Mouse (Mus musculus) CH12.LX (cell line): Measurements from ENCODE around the gene Tbx21. TPM values are rescaled to one million over a fixed set of nuclear protein-coding genes. Genes with fewer than 3 reads are reported as not detected.

ENCODE experiments used
- DNase-seq: peaks from one replicate; pipeline ENCODE4 v3.0.0-alpha.2; 2013; ENCODE audit errors: extremely low read depth
- H3K27ac ChIP-seq: 2 replicates; pipeline ENCODE4 v1.5.1; 2012; ENCODE audit warnings: low read depth, mild to moderate bottlenecking, control low read depth, moderate library complexity; ENCODE audit not compliant: insufficient read depth
- H3K27me3 ChIP-seq: replicated peaks from 2 replicates; pipeline ENCODE3; 2012; ENCODE audit warnings: inconsistent platforms
- H3K36me3 ChIP-seq, 2 experiments: replicated peaks in 1 of 2; 2 replicates each; pipeline versions ENCODE3 to v1.6.1; 2012; ENCODE audit warnings: inconsistent platforms in 1 of 2, low read length in 1 of 2, mild to moderate bottlenecking in 1 of 2, mixed read lengths in 1 of 2, moderate library complexity in 1 of 2; ENCODE audit not compliant: control insufficient read depth in 1 of 2, insufficient read depth in 1 of 2
- H3K4me1 ChIP-seq, 2 experiments: 2 replicates each; pipeline ENCODE4 v1.6.1; 2012; ENCODE audit warnings: inconsistent platforms in 1 of 2, moderate library complexity in 1 of 2; ENCODE audit not compliant: insufficient read depth in 2 of 2, control insufficient read depth in 1 of 2
- H3K4me2 ChIP-seq: 2 replicates; pipeline ENCODE4 v1.6.1; 2012; ENCODE audit warnings: low read depth, mild to moderate bottlenecking, control low read depth; ENCODE audit not compliant: poor library complexity, insufficient read depth, severe bottlenecking
- H3K4me3 ChIP-seq, 3 experiments: fragments of 150-350 bp in 1 of 3; sonication (generic) in 1 of 3; replicated peaks in 1 of 3; 2 replicates each; pipeline versions ENCODE3 to v1.5.1; 2011 to 2012; ENCODE audit warnings: low read depth in 2 of 3, low read length in 2 of 3, mild to moderate bottlenecking in 2 of 3, moderate library complexity in 2 of 3, control low read depth in 1 of 3, improper control_type of control experiment in 1 of 3, inconsistent platforms in 1 of 3, mixed read lengths in 1 of 3; ENCODE audit not compliant: poor library complexity in 1 of 3
- H3K79me2 ChIP-seq: replicated peaks from 2 replicates; pipeline ENCODE4 v1.6.1; 2012; ENCODE audit warnings: mild to moderate bottlenecking, moderate library complexity; ENCODE audit not compliant: control insufficient read depth, poor library complexity, insufficient read depth, severe bottlenecking; ENCODE audit errors: extremely low read depth
- H3K9ac ChIP-seq: 2 replicates; pipeline ENCODE4 v1.6.1; 2012; ENCODE audit warnings: low read depth, mild to moderate bottlenecking, control low read depth, moderate library complexity; ENCODE audit not compliant: insufficient read depth
- H3K9me3 ChIP-seq: replicated peaks from 2 replicates; pipeline ENCODE3; 2012; ENCODE audit warnings: low read length, inconsistent platforms, mixed read lengths
- BHLHE40 ChIP-seq: IDR thresholded peaks from 2 replicates; pipeline ENCODE4 v1.6.1; 2011; ENCODE audit warnings: mild to moderate bottlenecking, low read depth, low read length, improper control_type of control experiment
- CHD1 ChIP-seq: IDR thresholded peaks from 2 replicates; pipeline ENCODE4 v1.6.1; 2012; ENCODE audit warnings: low read depth, low read length, improper control_type of control experiment, inconsistent platforms
- CHD2 ChIP-seq: IDR thresholded peaks from 2 replicates; pipeline ENCODE4 v1.6.1; 2011; ENCODE audit warnings: low read length, improper control_type of control experiment
- EP300 ChIP-seq: IDR thresholded peaks from 2 replicates; pipeline ENCODE4 v1.6.1; 2011; ENCODE audit warnings: low read length, improper control_type of control experiment
- ETS1 ChIP-seq: conservative IDR thresholded peaks from 2 replicates; pipeline ENCODE4 v1.6.1; 2012; ENCODE audit warnings: low read depth, mild to moderate bottlenecking, inconsistent platforms, low read length, improper control_type of control experiment, moderate library complexity
- GABPA ChIP-seq: IDR thresholded peaks from 2 replicates; pipeline ENCODE4 v1.6.1; 2012; ENCODE audit warnings: low read depth, low read length, improper control_type of control experiment, inconsistent platforms; ENCODE audit not compliant: insufficient replicate concordance
- HCFC1 ChIP-seq: IDR thresholded peaks from 2 replicates; pipeline ENCODE4 v1.6.1; 2012; ENCODE audit warnings: low read depth, mild to moderate bottlenecking, inconsistent platforms, low read length, improper control_type of control experiment
- IRF4 ChIP-seq: IDR thresholded peaks from 2 replicates; pipeline ENCODE4 v1.6.1; 2014; ENCODE audit warnings: low read depth, mild to moderate bottlenecking, inconsistent platforms, low read length, improper control_type of control experiment
- JUN ChIP-seq: IDR thresholded peaks from 2 replicates; pipeline ENCODE4 v1.6.1; 2011; ENCODE audit warnings: low read depth, mild to moderate bottlenecking, low read length, improper control_type of control experiment, moderate library complexity; ENCODE audit not compliant: insufficient read depth
- JUND ChIP-seq: conservative IDR thresholded peaks from 2 replicates; pipeline ENCODE4 v1.6.1; 2011; ENCODE audit warnings: low read depth, low read length, improper control_type of control experiment
- KAT2A ChIP-seq: IDR thresholded peaks from 2 replicates; pipeline ENCODE4 v1.6.1; 2012; ENCODE audit warnings: low read length, improper control_type of control experiment, inconsistent platforms; ENCODE audit not compliant: insufficient replicate concordance
- MAFK ChIP-seq: IDR thresholded peaks from 2 replicates; pipeline ENCODE4 v1.6.1; 2011; ENCODE audit warnings: low read length, improper control_type of control experiment; ENCODE audit not compliant: insufficient replicate concordance
- MAX ChIP-seq: IDR thresholded peaks from 2 replicates; pipeline ENCODE4 v1.6.1; 2011; ENCODE audit warnings: low read length, improper control_type of control experiment
- MAZ ChIP-seq: IDR thresholded peaks from 2 replicates; pipeline ENCODE4 v1.6.1; 2012; ENCODE audit warnings: low read depth, mild to moderate bottlenecking, inconsistent platforms, low read length, improper control_type of control experiment, moderate library complexity
- MEF2A ChIP-seq: IDR thresholded peaks from 2 replicates; pipeline ENCODE4 v1.6.1; 2014; ENCODE audit warnings: low read depth, mild to moderate bottlenecking, inconsistent platforms, low read length, improper control_type of control experiment, borderline replicate concordance
- NRF1 ChIP-seq: IDR thresholded peaks from 2 replicates; pipeline ENCODE4 v1.6.1; 2014; ENCODE audit warnings: low read depth, mild to moderate bottlenecking, inconsistent platforms, low read length, improper control_type of control experiment, moderate library complexity
- POLR2A ChIP-seq: IDR thresholded peaks from 2 replicates; pipeline ENCODE4 v1.6.1; 2011; ENCODE audit warnings: low read depth, mild to moderate bottlenecking, improper control_type of control experiment, low read length
- RCOR1 ChIP-seq: conservative IDR thresholded peaks from 2 replicates; pipeline ENCODE4 v1.6.1; 2012; ENCODE audit warnings: low read depth, mild to moderate bottlenecking, inconsistent platforms, low read length, improper control_type of control experiment
- SMC3 ChIP-seq: IDR thresholded peaks from 2 replicates; pipeline ENCODE4 v1.6.1; 2011; ENCODE audit warnings: low read depth, low read length, improper control_type of control experiment
- TBP ChIP-seq: conservative IDR thresholded peaks from 2 replicates; pipeline ENCODE4 v1.6.1; 2011; ENCODE audit warnings: low read depth, low read length, improper control_type of control experiment
- TCF12 ChIP-seq: IDR thresholded peaks from 2 replicates; pipeline ENCODE4 v1.6.1; 2014; ENCODE audit warnings: low read depth, mild to moderate bottlenecking, inconsistent platforms, low read length, improper control_type of control experiment
- UBTF ChIP-seq: IDR thresholded peaks from 2 replicates; pipeline ENCODE4 v1.6.1; 2012; ENCODE audit warnings: low read depth, mild to moderate bottlenecking, inconsistent platforms, low read length, improper control_type of control experiment, moderate library complexity
- ZMIZ1 ChIP-seq: IDR thresholded peaks from 2 replicates; pipeline ENCODE4 v1.6.1; 2012; ENCODE audit warnings: low read depth, mild to moderate bottlenecking, inconsistent platforms, low read length, improper control_type of control experiment
- dilution Hi-C: fragments of 300-500 bp; cut with MboI; formaldehyde crosslinking; loops from 2 replicates; pipeline ENCODE4 v1.14.3; 2020; ENCODE audit warnings: low sequenced_read_pairs; ENCODE audit not compliant: extremely low pct_unique_long_range_greater_than_20kb, extremely low pct_ligation_motif_present
- in situ Hi-C: fragments of 300-500 bp; cut with MboI; formaldehyde crosslinking; loops from 3 replicates; pipeline ENCODE4 v1.14.3; 2019; ENCODE audit warnings: low sequenced_read_pairs, low pct_ligation_motif_present, low pct_unique_long_range_greater_than_20kb, mixed read lengths
- polyA plus RNA-seq: library from polyadenylated mRNA; unstranded; fragments of >175 nt; gene quantifications from 2 replicates; pipeline ENCODE4 v1.2.1, GENCODE M21; 2012; ENCODE audit warnings: low read depth; ENCODE audit not compliant: insufficient read length
- total RNA-seq, 2 experiments: library from RNA; depleted of rRNA; stranded (reverse); fragments of 300-350 nt in 1 of 2; fragments of >200 nt in 1 of 2; gene quantifications; 2 replicates each; pipeline ENCODE4 v1.2.3; 2012 to 2014

The Tbx21 gene
- total and polyA plus RNA-seq, 3 experiments, result 0.08 to 0.09 TPM; not detected in 1

GRCm38 (mm10) chr11:97128956-97129355 lies 13.8 kb upstream of the Tbx21 start:
- TF ChIP-seq SMC3 (0 out of 2 replicates have a peak, but pooled peaks have one; percentile 1), JUND (peak; percentile 84), NRF1 (no peak), KAT2A (0 out of 2 replicates have a peak, but pooled peaks have one; percentile 55), POLR2A (peak; percentile 25; the same call in 1 of the 2 replicates), EP300 (peak; percentile 93), MAX (no peak), ZMIZ1 (no peak), ETS1 (peak; percentile 52; the same call in 1 of the 2 replicates), JUN (peak; percentile 76), BHLHE40 (peak; percentile 50; the same call in 1 of the 2 replicates), MEF2A (peak; percentile 75), MAFK (peak; percentile 69), GABPA (no peak), TCF12 (peak; percentile 69), RCOR1 (peak; percentile 88), IRF4 (peak; percentile 90), UBTF (0 out of 2 replicates have a peak, but pooled peaks have one; percentile 33)
- H3K36me3 ChIP-seq, result no peaks in the 10 kb centered on the region
- H3K27me3 ChIP-seq, result no peaks in the 10 kb centered on the region
- no peaks in the 10 kb centered on the region for H3K79me2 ChIP-seq
- H3K4me2 ChIP-seq, result peak overlapping the region; percentile 88
- H3K4me3 ChIP-seq, result no peak overlapping the region
- peak; percentile 79 for DNase-seq
- H3K4me1 ChIP-seq, result peaks cover 65 to 95% of the 10 kb centered on the region in 2 experiments
- H3K9me3 ChIP-seq, result no peaks in the 10 kb centered on the region
- H3K9ac ChIP-seq, result peak overlapping the region; percentile 24
- peak overlapping the region; percentile 77 for H3K27ac ChIP-seq
- dilution Hi-C loops (no loop called here), in situ Hi-C loops (no loop called here)

GRCm38 (mm10) chr11:97127470-97128223 lies 12.5 kb upstream of the Tbx21 start:
- DNase-seq, result no peak
- no peak for TF ChIP-seq TCF12
- TF ChIP-seq EP300, result peak; percentile 59; the same call in 1 of the 2 replicates
- TF ChIP-seq KAT2A, result 0 out of 2 replicates have a peak, but pooled peaks have one; percentile 20
- no peak for TF ChIP-seq UBTF
- peak; percentile 42; the same call in 1 of the 2 replicates for TF ChIP-seq CHD1
- no peak for TF ChIP-seq MAZ
- TF ChIP-seq CHD2, result peak; percentile 62; the same call in 1 of the 2 replicates
- peak; percentile 83 for TF ChIP-seq IRF4
- TF ChIP-seq JUND, result peak; percentile 8; the same call in 1 of the 2 replicates
- no peak for TF ChIP-seq TBP
- 0 out of 2 replicates have a peak, but pooled peaks have one; percentile 7 for TF ChIP-seq HCFC1
- no peaks in the 10 kb centered on the region for H3K27me3 ChIP-seq
- no peaks in the 10 kb centered on the region for H3K79me2 ChIP-seq
- H3K4me1 ChIP-seq, result peaks cover 59 to 95% of the 10 kb centered on the region in 2 experiments
- H3K36me3 ChIP-seq, result no peaks in the 10 kb centered on the region
- H3K9ac ChIP-seq, result peak overlapping the region; percentile 65
- no peaks in the 10 kb centered on the region for H3K9me3 ChIP-seq
- in situ Hi-C loops (no loop called here), dilution Hi-C loops (no loop called here)
- H3K4me2 ChIP-seq, result peak overlapping the region; percentile 88
- peak overlapping the region; percentile 38 to 50 (median 39) for H3K4me3 ChIP-seq
- H3K27ac ChIP-seq, result peak overlapping the region; percentile 77
